Mouse (Mus musculus) T-helper 17 cell (primary cell): ENCODE results near the gene Nexmif.
"Not testable (repeated sequence)": the region's sequence is repeated elsewhere in the genome, so short reads cannot be mapped to it uniquely, and the experiment has no call there.

Experiments
- in situ Hi-C, 2 experiments: fragments of 300-600 bp; cut with MboI, MseI; formaldehyde crosslinking; loops; 1 replicate in 1 of 2; 2 replicates in 1 of 2; pipeline ENCODE4 v1.15.1; 2025; ENCODE audit warnings: high pct_unique_total_duplicates in 2 of 2

The Nexmif gene

DNA sequence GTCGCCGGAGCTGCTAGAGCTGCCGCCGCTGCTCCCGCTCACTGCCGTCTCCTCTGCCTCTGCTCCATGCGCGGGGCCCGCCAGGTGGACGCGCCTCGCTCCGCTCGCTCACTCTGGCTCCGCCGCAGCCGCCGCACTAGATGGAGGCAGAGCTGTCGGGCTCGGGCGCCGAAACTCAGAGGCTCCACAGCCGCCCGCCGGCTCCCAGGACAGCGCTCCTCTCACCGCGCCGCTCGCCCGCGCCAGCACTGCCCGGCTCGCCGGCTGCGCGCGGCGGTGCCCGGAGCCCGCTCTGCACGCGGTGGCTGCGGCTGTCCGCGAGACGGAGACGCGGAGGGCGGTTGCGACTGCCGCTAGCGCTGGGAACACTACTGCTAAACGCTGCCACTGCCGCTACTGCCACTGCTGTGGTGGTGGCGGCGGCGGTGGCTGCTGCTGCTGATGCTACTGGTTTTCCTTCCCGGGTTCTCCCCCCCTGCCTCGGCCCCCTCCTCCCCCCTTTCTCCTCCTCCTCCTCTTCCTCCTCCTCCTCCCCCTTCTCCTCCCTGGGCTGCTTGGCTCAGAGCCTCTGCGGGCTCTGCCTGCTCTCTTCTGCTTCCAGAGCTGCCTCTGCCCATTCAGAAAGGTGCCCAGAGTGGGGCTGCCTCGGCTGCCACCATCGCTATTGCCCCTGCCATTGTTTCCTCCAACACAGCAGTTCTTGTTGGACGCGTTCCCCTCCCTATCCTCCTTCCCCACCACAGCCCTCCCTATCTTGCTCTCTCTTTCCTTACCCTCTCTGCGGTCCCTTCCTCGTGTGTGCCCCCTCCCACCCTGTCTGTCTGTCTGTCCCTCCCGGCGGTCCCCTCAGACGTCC, at the start of gene Nexmif:
Gene Nexmif (minus strand): TSS at position 450 of the 856 bp plus-strand sequence.
- in situ Hi-C loops = no loop called here

DNA sequence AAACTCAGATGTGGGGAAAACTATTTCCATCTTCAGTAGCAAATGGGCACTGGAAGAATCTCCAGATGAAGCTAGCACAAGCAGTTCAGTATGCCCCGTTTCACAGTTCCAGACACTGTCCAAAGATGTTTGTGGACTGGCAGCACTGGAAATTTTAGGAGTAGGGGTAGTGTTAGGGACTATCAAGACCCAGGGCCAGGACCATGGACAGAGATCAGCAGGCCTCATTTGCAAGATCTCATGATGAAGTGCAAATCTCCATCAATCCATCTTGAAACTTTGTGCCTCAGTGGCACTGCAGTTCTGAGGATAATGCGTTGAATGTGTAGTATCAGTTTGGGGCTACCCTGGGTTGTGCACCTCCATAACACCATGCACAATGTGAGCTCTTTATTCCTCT, 7.7 kb upstream of the Nexmif start:
- in situ Hi-C loops = no loop called here

DNA sequence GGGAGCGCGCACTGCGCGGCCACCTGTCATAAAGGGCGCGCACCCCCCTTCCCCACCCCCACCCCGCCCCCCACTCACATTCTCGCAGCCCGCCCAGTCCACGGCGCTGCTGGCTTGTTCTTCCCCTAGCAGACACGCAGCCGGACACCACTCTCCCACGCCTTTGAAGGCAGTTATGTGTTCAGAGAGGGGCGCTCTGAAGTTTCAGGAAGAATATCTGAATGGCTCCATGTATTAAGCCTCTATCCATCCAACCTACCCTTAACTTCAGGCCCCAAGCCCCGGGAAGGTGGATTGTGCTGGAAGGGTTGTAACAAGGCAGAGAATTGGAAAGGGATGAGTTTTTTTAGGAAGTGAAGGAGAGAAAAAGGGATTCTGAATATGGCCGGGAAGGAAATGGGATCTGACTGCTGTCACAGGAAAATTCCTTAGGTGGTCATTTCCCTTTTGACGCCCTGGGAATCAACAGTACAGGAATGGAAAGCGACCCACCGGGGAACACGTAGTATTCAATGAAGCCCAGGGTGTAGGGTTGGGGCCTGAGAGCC, 681 bp upstream of the Nexmif start:
- in situ Hi-C loops = no loop called here

DNA sequence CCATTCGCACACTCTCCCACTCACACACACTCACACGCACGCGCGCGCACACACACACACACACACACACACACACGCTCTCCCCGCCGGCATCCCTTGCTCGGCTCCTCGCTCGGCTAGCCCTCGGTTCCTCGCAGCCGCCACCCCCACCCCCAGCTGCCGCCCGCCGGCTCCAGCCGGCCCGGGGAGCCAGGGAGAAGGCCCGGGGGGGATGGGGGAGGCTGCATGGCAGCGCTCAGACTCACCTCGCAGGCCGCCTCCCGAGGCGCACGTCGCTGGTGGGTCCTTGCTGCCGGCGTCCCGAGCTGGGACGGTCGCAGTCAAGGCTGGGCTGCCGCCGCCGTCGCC, 623 bp downstream of the Nexmif start:
- in situ Hi-C loops = no loop called here

DNA sequence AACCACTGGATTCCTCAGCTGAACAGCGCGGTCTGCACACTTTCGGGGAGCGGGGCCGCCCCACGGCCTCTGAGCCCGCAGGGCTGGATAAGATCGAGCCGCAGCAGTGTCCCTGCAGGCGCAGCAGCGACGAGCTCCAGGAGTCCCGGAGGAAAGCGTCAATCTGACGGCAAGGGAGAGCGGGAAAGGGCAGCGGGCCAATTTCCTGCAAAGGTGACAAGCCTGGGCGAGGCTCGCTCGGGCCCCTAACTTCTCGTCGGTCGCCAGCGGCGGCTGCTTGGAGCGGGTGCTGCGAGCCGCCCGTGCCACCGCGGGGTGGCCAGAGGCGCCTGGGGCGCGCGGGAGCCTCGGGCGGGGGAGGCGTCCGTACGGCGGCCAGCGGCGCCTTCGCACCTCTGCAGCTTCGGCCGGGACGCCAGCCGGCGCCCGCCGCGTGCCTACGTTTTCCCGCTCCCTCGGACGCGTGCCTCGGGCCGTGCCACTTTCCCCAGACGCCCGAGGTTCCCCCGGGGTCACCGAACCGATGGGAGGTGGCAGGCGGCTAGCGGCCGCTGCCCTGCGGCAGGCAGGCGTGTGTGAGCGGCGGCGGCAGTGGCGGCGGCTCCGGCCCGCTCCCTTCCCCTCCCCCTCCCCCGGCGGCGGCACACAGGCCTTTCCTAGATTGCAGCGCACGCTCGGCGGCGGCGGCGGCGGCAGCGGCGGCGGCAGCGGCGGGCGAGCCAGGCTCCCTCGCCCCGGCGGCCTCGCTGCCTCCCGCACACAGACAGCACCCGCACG, 1.2 kb downstream of the Nexmif start:
- in situ Hi-C loops = loop anchor here in 1 of 2 experiments (25.0 kb wide), 1 partner anchor 813 kb away; no protein-coding TSS in a partner anchor

DNA sequence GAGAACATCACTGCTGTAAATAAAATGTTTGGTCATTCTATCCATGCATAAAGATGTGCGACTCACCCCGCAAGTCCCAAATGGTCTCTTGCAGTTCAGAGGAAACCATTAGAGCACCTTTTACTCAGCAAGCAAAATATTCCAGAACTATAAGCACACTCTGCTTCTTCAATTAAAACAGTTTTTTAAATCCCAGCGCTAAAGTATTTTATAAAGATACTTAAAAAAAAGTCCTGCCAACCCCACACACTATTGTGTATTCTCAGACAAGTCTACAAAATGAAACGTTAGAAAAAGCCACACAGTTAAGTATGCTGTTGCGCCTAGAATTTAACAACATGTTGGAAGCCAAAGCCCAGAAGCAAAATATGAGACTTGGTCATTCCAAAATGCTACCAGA, 1.9 kb downstream of the Nexmif start:
- in situ Hi-C loops = loop anchor here in 1 of 2 experiments (25.0 kb wide), 1 partner anchor 813 kb away; no protein-coding TSS in a partner anchor

DNA sequence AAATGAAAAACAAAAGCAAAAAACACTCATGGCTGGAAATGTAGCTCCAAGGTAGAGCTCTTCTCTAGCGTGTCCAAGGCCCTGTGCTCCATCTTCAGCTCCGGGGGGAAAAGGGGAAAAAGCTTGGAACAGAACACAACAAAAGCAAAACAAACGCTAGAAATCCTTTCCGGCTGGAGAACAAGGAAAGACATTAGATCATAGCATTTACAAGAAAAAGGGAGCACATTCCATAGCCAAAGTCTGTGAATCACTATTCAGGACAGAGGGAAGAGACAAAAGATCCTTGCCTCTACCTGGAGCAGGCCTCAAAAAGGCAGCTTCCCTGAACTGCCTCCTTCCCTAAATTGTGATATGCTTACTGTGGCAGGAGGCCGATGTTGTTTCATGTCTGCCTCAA, 4.4 kb downstream of the Nexmif start:
- in situ Hi-C loops = loop anchor here in 1 of 2 experiments (25.0 kb wide), 1 partner anchor 816 kb away; no protein-coding TSS in a partner anchor

DNA sequence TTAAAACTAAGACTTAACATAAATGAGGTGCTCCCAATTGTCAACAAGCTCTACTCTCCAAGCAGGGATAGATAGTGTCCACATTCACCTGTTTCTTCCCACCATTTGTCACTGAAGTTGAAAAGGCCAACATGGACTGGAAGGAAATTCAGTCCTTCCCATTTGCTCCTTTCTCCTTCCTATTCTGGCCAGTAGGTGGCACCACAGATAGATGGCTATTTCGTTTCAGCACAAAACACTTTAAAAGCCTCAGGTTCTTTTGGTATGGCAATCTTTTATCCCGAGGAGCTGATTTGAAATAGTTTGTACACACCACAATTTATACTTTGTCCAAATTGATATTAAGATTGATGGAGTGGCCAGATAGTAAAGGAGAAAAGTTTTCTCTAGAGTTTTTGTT, 21.7 kb downstream of the Nexmif start:
- in situ Hi-C loops = loop anchor here (10.0 to 25.0 kb wide), 2 partner anchors 576 to 833 kb away; no protein-coding TSS in a partner anchor

DNA sequence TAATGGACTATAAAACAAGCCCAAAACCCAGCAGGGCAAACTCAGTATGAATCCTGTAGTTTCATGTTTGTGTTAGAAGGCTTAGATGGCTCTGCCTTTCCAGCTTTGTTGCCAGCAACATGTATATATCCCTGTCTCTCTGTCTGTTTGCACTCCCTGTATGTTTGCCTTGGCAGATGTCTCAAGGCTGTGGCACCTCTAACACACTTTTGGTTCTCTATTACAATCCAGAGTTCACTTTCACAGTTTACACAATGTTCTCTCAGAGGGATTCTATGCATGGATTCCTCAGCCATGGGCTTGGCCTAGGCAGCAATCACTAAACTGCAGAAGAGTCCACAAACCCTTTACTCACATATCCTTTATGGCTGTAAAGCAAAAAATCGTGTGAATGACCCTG, 50.9 kb downstream of the Nexmif start:
- in situ Hi-C loops = no loop called here

DNA sequence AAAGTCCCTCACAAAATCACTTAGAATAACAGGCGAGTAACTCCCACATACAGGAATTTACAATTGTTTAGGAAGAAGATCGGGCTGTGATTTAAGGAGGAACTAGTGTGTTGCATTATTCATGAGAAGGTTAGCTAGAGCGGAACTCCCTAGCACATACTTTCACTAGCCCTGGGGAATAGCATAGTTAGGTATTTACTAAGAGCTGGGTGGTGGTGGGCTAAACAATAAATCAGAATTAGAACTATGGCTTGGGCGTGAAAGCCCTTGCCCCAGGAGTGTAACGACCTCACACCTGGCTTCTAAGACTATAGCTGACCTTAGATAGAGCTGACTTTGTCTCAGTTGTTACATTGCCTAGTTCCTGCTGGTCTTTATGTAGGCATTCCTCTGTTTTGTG, 85.7 kb downstream of the Nexmif start:
- in situ Hi-C loops = not testable (repeated sequence)

DNA sequence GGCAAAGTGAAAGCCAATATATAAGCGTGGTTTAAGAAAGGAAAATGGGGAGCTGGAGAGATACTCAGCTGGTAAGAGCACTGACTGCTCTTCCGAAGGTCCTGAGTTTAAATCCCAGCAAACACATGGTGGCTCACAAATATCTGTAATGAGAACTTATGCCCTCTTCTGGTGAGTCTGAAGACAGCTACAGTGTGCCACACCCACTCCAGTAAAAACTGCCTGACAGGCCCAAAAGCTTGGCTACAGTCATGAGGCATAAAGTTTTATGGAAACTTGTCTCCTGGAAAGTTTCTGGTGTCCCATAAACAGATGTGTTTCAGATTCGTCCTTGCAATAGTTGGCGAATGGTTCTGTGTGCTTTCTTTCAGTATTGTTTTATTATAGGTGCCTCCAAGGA, 86.4 kb downstream of the Nexmif start:
- in situ Hi-C loops = no loop called here

DNA sequence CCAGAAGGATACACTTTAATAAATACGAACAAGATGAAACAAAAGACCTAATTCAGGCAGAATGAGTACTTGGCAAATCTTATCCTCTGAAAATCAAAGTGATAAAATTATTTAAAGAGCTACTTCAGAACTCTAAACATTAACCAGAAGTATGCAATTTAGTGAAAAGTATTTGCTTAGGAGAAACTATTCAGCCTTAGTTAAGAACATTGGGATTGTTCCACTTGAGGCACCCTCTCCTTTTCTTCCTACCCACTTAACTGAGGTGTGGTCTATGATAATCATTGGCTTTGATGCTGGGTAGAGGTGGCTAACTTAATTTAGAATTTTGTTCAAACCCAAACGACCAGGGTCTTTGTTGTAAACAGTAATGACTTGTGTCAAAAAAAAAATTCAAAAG, 146.1 kb downstream of the Nexmif start:
- in situ Hi-C loops = no loop called here

DNA sequence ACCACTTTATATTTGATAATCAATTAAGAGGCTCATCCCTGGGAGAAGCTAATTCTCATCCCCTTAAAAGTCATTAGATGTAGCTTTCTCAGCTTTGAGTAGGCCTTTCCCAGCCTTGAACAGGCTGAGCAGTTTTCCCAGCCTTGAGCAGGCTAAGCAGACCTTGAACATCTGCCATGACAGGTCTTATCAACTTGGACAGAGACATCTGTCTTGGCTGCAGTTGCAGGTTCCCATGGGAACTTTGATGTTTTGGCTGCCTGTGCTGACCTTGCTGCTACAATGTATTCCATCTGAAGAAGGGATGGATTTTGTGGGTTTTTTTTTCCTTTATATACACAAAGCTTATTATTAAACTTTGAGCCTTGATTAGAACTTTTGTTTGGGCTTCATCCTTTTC, 160.7 kb downstream of the Nexmif start:
- in situ Hi-C loops = no loop called here

DNA sequence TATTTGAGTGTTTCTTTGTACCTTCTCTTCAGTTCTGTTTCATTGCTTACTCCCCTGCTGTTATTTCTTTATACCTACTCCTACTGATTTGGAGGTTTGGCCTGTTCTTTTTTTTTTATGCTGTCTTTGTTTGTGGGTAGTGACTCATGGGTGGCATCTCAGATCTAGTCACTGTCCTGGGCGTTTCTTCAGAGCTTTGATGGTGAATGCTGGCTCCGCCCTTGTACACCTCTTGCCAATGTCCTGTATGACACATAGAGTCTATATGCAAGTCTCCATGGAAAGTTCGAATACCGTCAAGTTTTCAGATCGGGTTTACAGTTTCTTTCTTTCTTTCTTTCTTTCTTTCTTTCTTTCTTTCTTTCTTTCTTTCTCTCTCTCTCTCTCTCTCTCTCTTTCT, 167.1 kb downstream of the Nexmif start:
- in situ Hi-C loops = no loop called here

DNA sequence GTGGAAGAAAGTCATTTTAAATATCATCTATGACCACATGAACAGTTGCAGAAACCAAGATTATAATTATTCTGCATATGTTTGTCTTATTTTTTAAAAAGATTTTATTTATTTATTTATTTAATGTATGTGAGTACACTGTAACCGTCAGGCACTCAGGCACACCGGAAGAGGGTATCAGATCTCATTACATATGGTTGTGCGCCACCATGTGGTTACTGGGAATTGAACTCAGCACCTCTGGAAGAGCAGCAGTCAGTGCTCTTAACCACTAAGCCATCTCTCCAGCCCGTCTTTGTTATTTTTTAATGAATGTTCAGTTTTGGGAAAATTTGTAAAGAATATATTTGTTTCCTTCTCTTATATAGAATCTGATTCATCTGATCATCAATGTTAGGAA, 168.2 kb downstream of the Nexmif start:
- in situ Hi-C loops = no loop called here
